Mouse (Mus musculus): Measurements from ENCODE around the gene Med29. TPM values are rescaled to one million over a fixed set of nuclear protein-coding genes. Genes with fewer than 3 reads are reported as not detected.
A peak's percentile ranks its signal among the peaks of the same experiment; 100 is the strongest.
"Not testable (repeated sequence)": the region's sequence is repeated elsewhere in the genome, so short reads cannot be mapped to it uniquely, and the experiment has no call there.

Gene Med29
- polyA plus RNA-seq, 1 experiment from 2014 or later = 44.5 TPM

DNA sequence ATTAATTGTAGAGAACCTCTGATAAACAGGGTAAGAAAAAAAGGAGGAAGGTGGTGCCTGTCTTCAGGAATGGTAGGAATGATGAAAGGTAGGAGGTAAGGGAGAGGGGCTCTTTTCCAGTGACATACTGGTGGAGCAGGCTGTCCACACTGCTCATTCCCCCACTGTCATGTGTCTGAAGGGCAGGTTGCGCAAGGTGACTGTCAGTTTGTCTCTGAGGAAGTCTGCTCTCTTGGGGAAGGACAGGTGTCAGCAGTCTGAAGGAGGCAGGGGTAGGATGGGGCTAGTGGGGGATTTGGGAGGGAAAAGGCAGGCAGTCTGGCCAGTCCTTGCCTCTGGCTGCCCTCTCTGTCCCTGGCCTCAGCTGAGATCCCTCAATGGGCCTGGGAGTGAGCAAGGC lies 8.5 kb upstream of the Med29 start:
- H3K9me3 ChIP-seq (ENCODE audit: control insufficient read depth, low read length) = no peaks in the 10 kb centered on the region
- H3K27ac ChIP-seq = no peak overlapping the region
- no peak overlapping the region for H3K4me3 ChIP-seq (replicated peaks; ENCODE audit: low read length)
- ATAC-seq (ENCODE audit: low FRiP score) = no peak
- 100% methylated on average over 1 of the region's 1 CpGs for WGBS
- H3K4me2 ChIP-seq (replicated peaks) = no peak overlapping the region
- no peak for DNase-seq (ENCODE audit: low spot score)
- peaks cover 99% of the 10 kb centered on the region for H3K36me3 ChIP-seq (replicated peaks; ENCODE audit: control insufficient read depth, insufficient read depth)
- no peaks in the 10 kb centered on the region for H3K4me1 ChIP-seq (replicated peaks; ENCODE audit: control insufficient read depth, insufficient read depth, low read length)
- H3K27me3 ChIP-seq (ENCODE audit: control insufficient read depth, insufficient read depth, low read length) = no peaks in the 10 kb centered on the region
- H3K9ac ChIP-seq = no peak overlapping the region

DNA sequence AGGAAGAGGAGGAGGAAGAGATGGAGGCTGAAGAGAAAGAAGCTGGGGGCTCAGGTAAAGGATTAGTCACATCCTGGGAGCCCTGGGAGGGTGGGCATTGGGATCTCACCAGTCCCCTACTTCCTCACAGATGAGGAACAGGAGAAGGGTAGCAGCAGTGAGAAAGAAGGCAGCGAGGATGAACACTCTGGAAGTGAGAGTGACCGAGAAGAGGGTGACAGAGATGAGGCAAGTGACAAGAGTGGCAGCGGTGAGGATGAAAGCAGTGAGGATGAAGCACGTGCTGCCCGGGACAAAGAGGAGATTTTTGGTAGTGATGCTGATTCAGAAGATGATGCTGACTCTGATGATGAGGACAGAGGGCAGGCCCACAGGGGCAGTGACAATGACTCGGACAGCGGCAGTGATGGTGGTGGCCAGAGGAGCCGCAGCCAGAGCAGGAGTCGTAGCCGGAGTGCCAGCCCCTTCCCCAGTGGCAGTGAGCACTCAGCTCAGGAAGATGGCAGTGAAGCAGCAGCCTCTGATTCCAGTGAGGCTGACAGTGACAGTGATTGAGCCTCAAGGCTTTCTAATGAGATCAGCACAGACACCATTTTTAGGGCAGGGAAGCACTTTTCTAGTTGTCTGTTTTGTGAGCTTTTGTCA lies 6.3 kb upstream of the Med29 start:
- no peak for ATAC-seq (ENCODE audit: low FRiP score)
- WGBS = 90% methylated on average over 10 of the region's 10 CpGs
- no peak for DNase-seq (ENCODE audit: low spot score)
- Histone ChIP-seq H3K4me2 (replicated peaks) (no peak overlapping the region), H3K4me3 (replicated peaks; ENCODE audit: low read length) (no peak overlapping the region), H3K36me3 (replicated peaks; ENCODE audit: control insufficient read depth, insufficient read depth) (peaks cover 95% of the 10 kb centered on the region), H3K4me1 (replicated peaks; ENCODE audit: control insufficient read depth, insufficient read depth, low read length) (peaks cover 4% of the 10 kb centered on the region; the same call in 1 of the 2 replicates), H3K9ac (no peak overlapping the region), H3K9me3 (ENCODE audit: control insufficient read depth, low read length) (no peaks in the 10 kb centered on the region), H3K27ac (no peak overlapping the region), H3K27me3 (ENCODE audit: control insufficient read depth, insufficient read depth, low read length) (no peaks in the 10 kb centered on the region)

DNA sequence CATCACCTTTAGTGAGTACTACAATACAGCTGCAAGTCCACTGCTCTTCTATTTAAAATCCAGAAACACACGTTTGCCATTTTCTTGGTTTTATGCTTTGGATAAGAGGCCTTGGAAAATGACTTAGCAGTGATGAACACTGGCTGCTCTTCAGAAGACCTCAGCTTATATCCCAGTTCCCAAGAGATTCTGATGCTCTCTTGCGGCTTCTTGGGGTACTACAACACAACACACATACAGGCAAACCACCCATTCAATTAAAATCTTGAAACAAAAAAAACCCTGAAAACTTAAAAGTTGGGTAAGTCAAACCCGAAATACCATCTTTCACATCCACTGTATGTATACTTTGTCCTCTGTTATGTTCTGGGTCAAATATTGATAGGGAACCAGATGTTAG lies 5.5 kb upstream of the Med29 start:
- no peaks in the 10 kb centered on the region for H3K9me3 ChIP-seq (ENCODE audit: control insufficient read depth, low read length)
- WGBS = 74% methylated on average over 3 of the region's 3 CpGs
- DNase-seq (ENCODE audit: low spot score) (peak; percentile 62), ATAC-seq (ENCODE audit: low FRiP score) (no peak)
- no peak overlapping the region for H3K4me2 ChIP-seq (replicated peaks)
- no peaks in the 10 kb centered on the region for H3K27me3 ChIP-seq (ENCODE audit: control insufficient read depth, insufficient read depth, low read length)
- H3K9ac ChIP-seq = no peak overlapping the region
- no peak overlapping the region for H3K4me3 ChIP-seq (replicated peaks; ENCODE audit: low read length)
- no peak overlapping the region for H3K27ac ChIP-seq
- H3K4me1 ChIP-seq (replicated peaks; ENCODE audit: control insufficient read depth, insufficient read depth, low read length) = peaks cover 10% of the 10 kb centered on the region; the same call in 1 of the 2 replicates
- peaks cover 87% of the 10 kb centered on the region for H3K36me3 ChIP-seq (replicated peaks; ENCODE audit: control insufficient read depth, insufficient read depth)

DNA sequence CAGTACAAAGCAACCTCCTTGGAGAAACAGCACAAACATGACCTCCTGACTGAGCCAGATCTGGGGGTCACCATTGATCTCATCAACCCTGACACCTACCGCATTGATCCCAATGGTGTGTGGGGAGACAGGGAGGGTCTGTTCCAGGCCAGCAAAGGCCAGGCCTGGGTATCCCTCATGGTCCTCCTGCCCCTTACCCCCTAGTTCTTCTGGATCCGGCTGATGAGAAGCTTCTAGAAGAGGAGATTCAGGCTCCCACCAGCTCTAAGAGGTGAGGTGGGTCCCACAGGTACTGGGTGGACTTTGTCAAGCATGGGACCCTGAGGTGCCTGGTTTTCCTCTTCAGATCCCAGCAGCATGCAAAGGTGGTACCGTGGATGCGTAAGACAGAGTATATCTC lies 2.9 kb upstream of the Med29 start:
- no peak overlapping the region for H3K27ac ChIP-seq
- no peaks in the 10 kb centered on the region for H3K27me3 ChIP-seq (ENCODE audit: control insufficient read depth, insufficient read depth, low read length)
- DNase-seq (ENCODE audit: low spot score) = no peak
- no peaks in the 10 kb centered on the region for H3K9me3 ChIP-seq (ENCODE audit: control insufficient read depth, low read length)
- H3K4me3 ChIP-seq (replicated peaks; ENCODE audit: low read length) = no peak overlapping the region
- no peak overlapping the region for H3K9ac ChIP-seq
- peaks cover 17% of the 10 kb centered on the region for H3K4me1 ChIP-seq (replicated peaks; ENCODE audit: control insufficient read depth, insufficient read depth, low read length)
- H3K36me3 ChIP-seq (replicated peaks; ENCODE audit: control insufficient read depth, insufficient read depth) = peaks cover 67% of the 10 kb centered on the region
- H3K4me2 ChIP-seq (replicated peaks) = no peak overlapping the region
- no peak for ATAC-seq (ENCODE audit: low FRiP score)
- 97% methylated on average over 4 of the region's 4 CpGs for WGBS

DNA sequence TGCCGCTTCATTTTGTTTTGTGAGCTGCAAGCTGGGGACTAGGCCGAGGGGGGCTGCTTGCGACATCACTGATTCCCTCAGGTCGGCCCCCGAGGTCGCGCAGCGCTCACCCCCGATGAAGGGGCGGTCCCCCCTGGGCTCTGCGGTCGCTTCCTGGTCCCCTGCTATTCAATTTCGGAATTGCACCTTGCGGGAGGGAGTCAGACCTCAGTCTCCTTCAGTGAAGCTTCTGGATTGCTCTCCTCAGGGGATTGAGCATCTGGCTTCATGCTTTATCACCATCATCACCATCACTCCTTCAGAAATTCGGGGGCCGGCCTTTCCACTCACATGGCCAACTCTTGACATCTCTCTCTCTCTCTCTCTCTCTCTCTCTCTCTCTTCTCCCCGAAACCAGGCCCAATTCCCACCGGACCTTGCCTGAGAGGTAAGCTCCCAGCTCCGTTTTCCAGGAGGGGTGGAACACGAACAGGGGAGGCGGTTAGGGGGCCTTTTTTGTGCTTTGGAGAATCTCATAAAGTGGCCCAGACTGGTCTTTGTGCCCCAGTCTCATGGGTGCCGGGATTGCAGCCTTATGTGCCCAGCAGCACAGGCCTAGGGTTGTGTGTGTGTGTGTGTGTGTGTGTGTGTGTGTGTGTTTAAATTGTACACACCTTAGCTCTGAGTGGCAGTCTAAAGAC lies 904 bp upstream of the Med29 start:
- WGBS = 6% methylated on average over 22 of the region's 22 CpGs
- Histone ChIP-seq H3K4me2 (replicated peaks) (peak overlapping the region; percentile 94), H3K9me3 (ENCODE audit: control insufficient read depth, low read length) (no peaks in the 10 kb centered on the region), H3K27ac (peak overlapping the region; percentile 77), H3K36me3 (replicated peaks; ENCODE audit: control insufficient read depth, insufficient read depth) (peaks cover 66% of the 10 kb centered on the region), H3K9ac (peak overlapping the region; percentile 87), H3K27me3 (ENCODE audit: control insufficient read depth, insufficient read depth, low read length) (no peaks in the 10 kb centered on the region), H3K4me1 (replicated peaks; ENCODE audit: control insufficient read depth, insufficient read depth, low read length) (peaks cover 17% of the 10 kb centered on the region), H3K4me3 (replicated peaks; ENCODE audit: low read length) (peak overlapping the region; percentile 94)
- DNase-seq (ENCODE audit: low spot score) (no peak), ATAC-seq (ENCODE audit: low FRiP score) (no peak)

DNA sequence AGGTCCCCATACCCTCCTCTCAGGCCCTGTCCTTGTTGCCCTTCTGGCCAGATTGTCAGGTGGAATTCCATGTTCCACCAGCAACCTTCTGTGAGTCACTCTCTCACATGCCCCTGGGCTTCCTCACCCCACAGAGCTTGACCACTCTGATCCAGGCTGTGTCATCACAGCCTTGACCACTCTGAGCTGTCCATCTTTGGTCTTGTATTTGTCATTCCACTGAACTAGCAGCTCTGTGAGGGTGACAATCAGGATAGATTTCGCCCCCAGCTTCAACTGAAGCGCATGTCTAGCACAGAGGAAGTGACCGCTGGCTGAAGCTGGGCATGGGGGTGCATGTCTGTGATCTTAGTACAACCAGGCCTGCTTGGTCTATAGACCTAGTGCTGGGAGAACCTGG lies 2.2 kb downstream of the Med29 start:
- DNase-seq (ENCODE audit: low spot score) = no peak
- 99% methylated on average over 3 of the region's 3 CpGs for WGBS
- Histone ChIP-seq H3K36me3 (replicated peaks; ENCODE audit: control insufficient read depth, insufficient read depth) (peaks cover 60% of the 10 kb centered on the region), H3K27me3 (ENCODE audit: control insufficient read depth, insufficient read depth, low read length) (no peaks in the 10 kb centered on the region), H3K9me3 (ENCODE audit: control insufficient read depth, low read length) (no peaks in the 10 kb centered on the region), H3K27ac (no peak overlapping the region), H3K4me1 (replicated peaks; ENCODE audit: control insufficient read depth, insufficient read depth, low read length) (peaks cover 17% of the 10 kb centered on the region), H3K4me2 (replicated peaks) (no peak overlapping the region), H3K9ac (no peak overlapping the region), H3K4me3 (replicated peaks; ENCODE audit: low read length) (no peak overlapping the region)
- ATAC-seq (ENCODE audit: low FRiP score) = no peak

DNA sequence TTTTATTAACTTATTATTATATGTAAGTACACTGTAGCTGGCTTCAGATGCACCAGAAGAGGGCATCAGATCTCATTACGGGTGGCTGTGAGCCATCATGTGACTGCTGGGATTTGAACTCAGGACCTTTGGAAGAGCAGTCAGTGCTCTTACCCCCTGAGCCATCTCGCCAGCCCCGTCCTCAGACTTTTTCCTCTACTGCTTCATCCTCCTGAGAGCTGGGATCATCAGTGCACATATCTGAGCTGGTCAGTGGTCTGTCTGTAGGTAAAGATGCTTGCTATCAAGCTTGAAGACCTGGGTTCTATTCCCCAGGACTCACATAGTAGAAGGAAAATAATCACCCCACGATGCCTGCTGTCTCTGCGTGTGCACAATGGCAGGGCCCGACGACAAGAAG lies 5.1 kb downstream of the Med29 start:
- Histone ChIP-seq H3K36me3 (replicated peaks; ENCODE audit: control insufficient read depth, insufficient read depth) (peaks cover 51% of the 10 kb centered on the region), H3K4me1 (replicated peaks; ENCODE audit: control insufficient read depth, insufficient read depth, low read length) (peaks cover 13% of the 10 kb centered on the region)
- H3K9me3 ChIP-seq (ENCODE audit: control insufficient read depth, low read length); ATAC-seq (ENCODE audit: low FRiP score); H3K27ac ChIP-seq; H3K27me3 ChIP-seq (ENCODE audit: control insufficient read depth, insufficient read depth, low read length); H3K9ac ChIP-seq; H3K4me3 ChIP-seq (replicated peaks; ENCODE audit: low read length); H3K4me2 ChIP-seq (replicated peaks); DNase-seq (ENCODE audit: low spot score): not testable (repeated sequence)
- WGBS = 92% methylated on average over 7 of the region's 7 CpGs

DNA sequence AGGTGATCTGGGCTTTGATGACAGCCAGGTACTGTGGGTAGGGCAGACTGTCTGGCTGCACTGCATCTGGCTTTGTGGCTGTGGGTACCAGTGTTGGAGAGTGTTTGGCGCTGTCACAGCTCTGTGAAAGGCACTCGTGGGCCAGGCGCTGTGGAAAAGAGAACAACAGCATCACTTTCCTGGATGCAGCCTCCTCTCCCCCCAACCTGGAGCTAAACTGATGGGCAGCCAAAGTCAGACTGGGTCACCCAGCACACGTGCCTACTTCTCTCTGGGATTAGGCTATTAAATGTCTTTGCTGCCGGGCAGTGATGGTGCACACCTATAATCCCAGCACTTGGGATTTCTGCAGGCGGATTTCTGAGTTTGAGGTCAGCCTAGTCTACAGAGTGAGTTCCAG lies 5.6 kb downstream of the Med29 start:
- not testable (repeated sequence) for DNase-seq (ENCODE audit: low spot score)
- WGBS = 93% methylated on average over 6 of the region's 6 CpGs

DNA sequence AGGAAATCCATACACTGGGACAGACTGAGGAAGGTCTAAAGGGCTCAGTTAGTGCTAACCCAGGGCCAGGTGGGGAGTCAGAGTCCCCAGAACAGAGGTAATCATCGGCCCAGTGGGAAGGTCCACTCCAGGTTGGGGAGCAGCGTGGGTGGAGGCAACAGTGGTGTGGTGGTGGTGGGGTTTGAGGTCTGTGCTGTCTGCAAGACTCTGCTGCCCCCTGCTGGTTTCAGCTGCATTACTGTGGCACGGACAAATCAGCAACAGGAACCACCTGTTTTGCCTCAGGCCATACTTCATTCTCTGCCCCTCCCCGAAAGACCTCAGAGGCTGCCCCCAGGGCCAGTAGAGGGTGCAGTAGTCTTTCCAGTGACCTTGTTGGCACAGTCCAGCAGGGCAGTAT lies 6.0 kb downstream of the Med29 start:
- ATAC-seq (ENCODE audit: low FRiP score) (peak; percentile 72), DNase-seq (ENCODE audit: low spot score) (peak; percentile 85)
- 0 out of 2 replicates have a peak overlapping the region, but pooled peaks have one; percentile 20 for H3K9ac ChIP-seq
- H3K4me3 ChIP-seq (replicated peaks; ENCODE audit: low read length) = no peak overlapping the region
- H3K4me1 ChIP-seq (replicated peaks; ENCODE audit: control insufficient read depth, insufficient read depth, low read length) = peaks cover 14% of the 10 kb centered on the region
- H3K4me2 ChIP-seq (replicated peaks) = no peak overlapping the region
- H3K27me3 ChIP-seq (ENCODE audit: control insufficient read depth, insufficient read depth, low read length) = no peaks in the 10 kb centered on the region
- no peak overlapping the region for H3K27ac ChIP-seq
- 17% methylated on average over 4 of the region's 4 CpGs for WGBS
- no peaks in the 10 kb centered on the region for H3K9me3 ChIP-seq (ENCODE audit: control insufficient read depth, low read length)
- H3K36me3 ChIP-seq (replicated peaks; ENCODE audit: control insufficient read depth, insufficient read depth) = peaks cover 51% of the 10 kb centered on the region

More for the DNA sequence above, 5.6 kb downstream of the Med29 start:
- Histone ChIP-seq H3K4me1 (replicated peaks; ENCODE audit: control insufficient read depth, insufficient read depth, low read length) (peaks cover 14% of the 10 kb centered on the region), H3K36me3 (replicated peaks; ENCODE audit: control insufficient read depth, insufficient read depth) (peaks cover 51% of the 10 kb centered on the region)
- not testable (repeated sequence) for H3K4me3 ChIP-seq (replicated peaks; ENCODE audit: low read length); H3K27me3 ChIP-seq (ENCODE audit: control insufficient read depth, insufficient read depth, low read length); H3K9me3 ChIP-seq (ENCODE audit: control insufficient read depth, low read length); H3K4me2 ChIP-seq (replicated peaks); ATAC-seq (ENCODE audit: low FRiP score); H3K27ac ChIP-seq; H3K9ac ChIP-seq
